Mouse (Mus musculus) lung, embryonic 16.5 days (tissue): Measurements from ENCODE around the gene Tjp1. TPM values are rescaled to one million over a fixed set of nuclear protein-coding genes. Genes with fewer than 3 reads are reported as not detected.
A peak's percentile ranks its signal among the peaks of the same experiment; 100 is the strongest.

ENCODE experiments used
- ATAC-seq: fragments of 200-750 bp; cut with Nextera tagmentation; 2 replicates; pipeline ENCODE4 v1.8.0; 2017; ENCODE audit warnings: low read depth, mild to moderate bottlenecking, moderate library complexity
- H3K27ac ChIP-seq: fragments of 300-500 bp; sonication (generic); 2 replicates; pipeline ENCODE4 v1.5.1; 2014; ENCODE audit warnings: mild to moderate bottlenecking, control low read depth, low read length
- H3K27me3 ChIP-seq: fragments of 300-500 bp; sonication (generic); 2 replicates; pipeline ENCODE4 v1.6.1; 2014; ENCODE audit warnings: low read depth, low read length, mixed read lengths; ENCODE audit not compliant: control insufficient read depth, insufficient read depth
- H3K36me3 ChIP-seq: fragments of 300-500 bp; sonication (generic); 2 replicates; pipeline ENCODE4 v1.6.1; 2014; ENCODE audit warnings: low read length; ENCODE audit not compliant: control insufficient read depth, insufficient read depth
- H3K4me1 ChIP-seq: fragments of 300-500 bp; sonication (generic); replicated peaks from 2 replicates; pipeline ENCODE4 v1.6.1; 2014; ENCODE audit warnings: low read length, mixed read lengths; ENCODE audit not compliant: control insufficient read depth, insufficient read depth
- H3K4me2 ChIP-seq: fragments of 300-500 bp; sonication (generic); 2 replicates; pipeline ENCODE4 v1.6.1; 2014; ENCODE audit warnings: low read depth, low read length, control low read depth
- H3K4me3 ChIP-seq: fragments of 300-500 bp; sonication (generic); 2 replicates; pipeline ENCODE4 v1.5.1; 2014; ENCODE audit warnings: mild to moderate bottlenecking, low read length, control low read depth
- H3K9ac ChIP-seq: fragments of 300-500 bp; sonication (generic); 2 replicates; pipeline ENCODE4 v1.6.1; 2014; ENCODE audit warnings: low read length, control low read depth
- H3K9me3 ChIP-seq: fragments of 300-500 bp; sonication (generic); 2 replicates; pipeline ENCODE4 v1.6.1; 2016; ENCODE audit warnings: low read length; ENCODE audit not compliant: control insufficient read depth
- WGBS: fragments of 180-500 bp; shearing (Covaris S2); extraction: QIAGEN DNeasy Blood & Tissue Kit; methylation state at CpG from one replicate; pipeline ENCODE4 v1.1.7; 2014; 5-methylcytosine and 5-hydroxymethylcytosine counted together
- polyA plus RNA-seq: library from polyadenylated mRNA; unstranded; fragments of >200 nt; fragmentation: Nextera tagmentation; extraction: Ambion mirVana; gene quantifications from 2 replicates; pipeline ENCODE4 v1.2.1, GENCODE M21; 2015

Tjp1 gene
- polyA plus RNA-seq, 1 experiment from 2014 or later = 41.1 TPM

DNA sequence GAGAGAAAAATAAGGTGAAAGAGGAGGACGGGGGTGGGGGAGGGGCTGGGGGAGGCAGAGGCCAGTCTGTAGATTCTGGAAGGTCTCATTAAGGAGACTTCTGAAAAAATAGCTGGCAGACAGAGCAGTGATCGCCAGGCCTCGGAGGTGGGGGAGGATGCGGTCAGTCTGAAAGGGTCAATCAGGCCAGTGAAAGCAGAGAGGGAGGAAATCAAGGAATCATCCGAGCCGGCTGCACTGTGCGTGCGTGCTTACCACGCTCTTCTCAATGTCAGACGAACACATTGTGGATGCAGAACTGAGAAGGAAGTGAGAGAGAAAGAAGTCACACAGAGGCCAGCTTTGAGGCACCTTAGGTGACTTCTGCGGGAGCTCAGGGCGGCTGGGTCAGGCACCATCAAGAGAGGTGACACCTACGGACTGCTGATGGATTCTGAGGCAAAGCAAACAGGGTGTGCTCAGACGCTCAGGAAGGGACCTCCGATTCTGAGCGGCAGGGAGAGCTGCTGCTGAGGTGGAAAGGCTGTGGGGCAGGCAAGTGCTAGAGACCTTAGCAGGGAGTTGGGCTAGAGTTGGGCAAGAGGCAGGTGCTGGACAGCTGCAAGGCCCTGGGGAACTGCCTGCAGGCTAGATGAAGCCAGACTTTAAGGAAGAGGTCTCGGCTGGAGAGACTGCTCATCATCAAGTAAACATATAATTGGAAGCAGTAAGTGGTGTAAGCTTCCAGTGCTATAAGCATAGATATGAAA, 133.7 kb downstream of the Tjp1 start:
- Histone ChIP-seq H3K9ac (peak overlapping the region; percentile 45), H3K4me3 (no peak overlapping the region), H3K36me3 (no peaks in the 10 kb centered on the region), H3K27ac (peak overlapping the region; percentile 4; the same call in 1 of the 2 replicates), H3K4me1 (peaks cover 20% of the 10 kb centered on the region), H3K9me3 (no peaks in the 10 kb centered on the region), H3K27me3 (no peaks in the 10 kb centered on the region), H3K4me2 (peak overlapping the region; percentile 46)
- peak; percentile 73 for ATAC-seq
- 9% methylated on average over 17 of the region's 17 CpGs for WGBS

DNA sequence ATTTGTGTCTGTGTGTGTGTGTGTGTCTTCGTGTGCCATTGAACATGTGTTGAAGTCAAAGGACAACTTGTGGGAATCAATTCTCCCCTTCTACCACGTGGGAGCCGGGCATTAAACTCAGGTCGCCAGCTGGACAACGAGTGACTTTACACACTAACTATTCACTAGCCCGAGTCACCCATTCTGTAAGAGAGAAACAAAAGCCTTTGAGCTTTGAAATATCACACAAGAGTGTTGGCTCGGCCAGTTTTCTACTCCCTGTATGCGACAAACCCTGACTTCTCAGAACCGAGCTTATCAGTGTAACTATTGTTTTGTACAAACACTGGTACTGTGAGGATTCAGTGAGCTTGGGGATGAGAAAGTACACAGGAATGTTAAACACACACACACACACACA, 134.6 kb downstream of the Tjp1 start:
- 34% methylated on average over 9 of the region's 9 CpGs for WGBS

DNA sequence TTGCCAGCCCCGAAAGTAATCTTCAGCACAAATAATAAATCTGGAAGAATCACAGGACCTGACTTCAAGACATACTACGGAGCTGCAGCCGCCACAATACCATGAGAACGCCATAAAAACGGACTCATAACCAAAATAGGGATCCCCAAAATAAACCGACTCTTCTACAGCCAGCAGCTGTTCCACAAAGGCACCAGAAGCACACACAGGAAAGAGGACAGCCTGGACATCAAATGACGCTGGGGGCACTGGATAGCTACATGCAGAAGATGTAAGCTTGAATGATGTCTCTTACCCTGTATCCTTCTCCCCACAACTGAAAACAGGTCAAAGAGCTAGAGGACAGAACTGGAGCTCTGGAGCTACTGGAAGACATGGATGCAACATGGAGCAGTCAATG, 138.0 kb downstream of the Tjp1 start:
- H3K9ac ChIP-seq = no peak overlapping the region
- H3K9me3 ChIP-seq = no peaks in the 10 kb centered on the region
- 81% methylated on average over 7 of the region's 7 CpGs for WGBS
- H3K27me3 ChIP-seq = no peaks in the 10 kb centered on the region
- peaks cover 22% of the 10 kb centered on the region for H3K4me1 ChIP-seq
- no peak for ATAC-seq
- H3K4me3 ChIP-seq = no peak overlapping the region
- H3K36me3 ChIP-seq = no peaks in the 10 kb centered on the region
- no peak overlapping the region for H3K4me2 ChIP-seq
- no peak overlapping the region for H3K27ac ChIP-seq

More for the DNA sequence above, 134.6 kb downstream of the Tjp1 start:
- no peak for ATAC-seq
- Histone ChIP-seq H3K4me2 (no peak overlapping the region), H3K4me1 (peaks cover 27% of the 10 kb centered on the region), H3K27ac (no peak overlapping the region), H3K9me3 (no peaks in the 10 kb centered on the region), H3K4me3 (no peak overlapping the region), H3K27me3 (no peaks in the 10 kb centered on the region), H3K36me3 (no peaks in the 10 kb centered on the region), H3K9ac (no peak overlapping the region)

DNA sequence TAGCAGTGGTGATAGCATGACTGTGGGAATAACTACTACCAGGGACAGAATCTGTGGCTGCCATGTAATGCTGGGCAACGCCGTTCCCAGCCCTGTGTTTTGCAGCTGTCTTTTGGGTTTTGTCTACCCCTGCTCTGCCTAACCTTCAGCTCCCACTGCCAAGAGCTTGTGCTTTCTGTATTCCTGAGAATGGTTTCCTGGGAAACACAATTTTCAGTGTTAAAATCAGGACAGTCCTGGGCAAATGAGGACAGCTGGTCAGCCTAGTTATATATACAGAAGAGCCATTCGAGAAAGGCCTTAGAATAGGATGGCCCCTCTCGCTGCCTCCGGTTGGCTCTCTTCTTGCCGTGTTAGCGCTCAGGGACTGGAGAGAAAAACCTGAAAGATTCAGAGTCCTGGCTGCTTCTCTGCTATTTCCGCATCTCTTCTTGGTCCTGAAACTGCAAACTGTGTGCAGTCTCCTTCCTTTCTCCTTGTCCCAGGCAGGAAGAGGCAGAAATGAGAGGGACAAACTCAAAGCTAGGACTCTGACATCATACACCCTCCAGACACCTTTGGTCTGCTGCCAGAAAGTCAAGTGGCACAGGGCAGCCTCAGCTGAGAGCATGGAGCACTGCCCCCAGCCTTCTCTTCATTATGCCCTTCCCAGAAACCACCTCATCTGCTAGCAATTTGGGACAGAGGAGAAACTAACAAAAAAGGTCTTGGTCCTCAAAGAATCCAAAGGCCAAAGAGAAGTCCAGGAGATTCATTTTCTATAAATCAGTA, 139.2 kb downstream of the Tjp1 start:
- Histone ChIP-seq H3K9ac (no peak overlapping the region), H3K4me2 (no peak overlapping the region), H3K36me3 (no peaks in the 10 kb centered on the region), H3K27me3 (no peaks in the 10 kb centered on the region), H3K9me3 (no peaks in the 10 kb centered on the region), H3K4me1 (peaks cover 11% of the 10 kb centered on the region), H3K27ac (peak overlapping the region; percentile 66), H3K4me3 (no peak overlapping the region)
- 67% methylated on average over 8 of the region's 8 CpGs for WGBS
- ATAC-seq = peak; percentile 88

DNA sequence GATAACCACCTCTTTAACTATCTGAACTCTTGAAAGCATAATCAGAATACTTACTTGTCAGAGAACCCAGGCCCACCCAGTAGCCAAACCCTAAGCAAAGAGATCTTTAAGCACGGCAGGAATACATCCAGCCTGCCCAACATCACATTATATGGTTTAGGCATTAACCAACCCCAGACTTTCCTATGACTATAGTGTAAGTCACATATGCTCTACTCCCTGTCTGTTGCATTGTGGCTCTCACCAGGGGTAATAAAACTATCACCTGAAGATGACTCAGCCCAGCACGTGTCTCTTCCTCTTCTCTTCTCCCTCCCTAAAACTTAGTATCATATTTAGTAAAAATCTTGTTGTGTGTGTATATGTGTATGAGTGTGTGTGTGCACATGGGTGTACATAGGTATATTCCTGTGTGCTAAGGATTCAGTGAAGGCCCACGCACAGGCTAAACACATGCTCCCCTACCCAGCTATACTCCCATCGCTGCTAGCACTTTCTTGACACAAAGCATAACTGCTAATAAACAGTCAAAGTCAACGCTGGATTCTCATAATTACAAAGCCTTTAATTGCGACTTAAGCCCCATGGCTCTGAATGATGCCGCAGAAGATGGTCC, 139.9 kb downstream of the Tjp1 start:
- peak overlapping the region; percentile 66 for H3K27ac ChIP-seq
- 84% methylated on average over 7 of the region's 7 CpGs for WGBS

DNA sequence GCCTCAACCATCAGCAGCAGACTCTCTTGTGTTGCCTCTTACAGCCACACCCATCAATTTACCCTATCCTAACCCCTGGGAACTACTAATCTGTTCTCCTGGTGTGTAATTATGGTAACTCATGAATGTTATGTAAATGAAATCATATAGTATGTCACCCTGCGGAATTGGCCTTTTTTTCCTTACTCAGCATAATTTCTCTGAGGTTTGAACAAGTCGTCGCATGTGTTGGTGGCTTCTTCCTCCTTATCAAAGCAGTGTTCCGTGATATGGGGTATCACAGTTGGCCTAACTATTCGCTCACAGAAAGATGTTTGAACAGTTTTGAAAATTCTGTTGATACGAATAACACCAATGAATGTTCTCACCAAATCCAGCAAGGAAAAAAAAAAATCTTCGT, 142.8 kb downstream of the Tjp1 start:
- Histone ChIP-seq H3K9me3 (no peaks in the 10 kb centered on the region), H3K27ac (no peak overlapping the region), H3K36me3 (no peaks in the 10 kb centered on the region), H3K4me3 (no peak overlapping the region), H3K4me2 (no peak overlapping the region), H3K4me1 (peaks cover 16% of the 10 kb centered on the region), H3K9ac (no peak overlapping the region), H3K27me3 (no peaks in the 10 kb centered on the region)
- WGBS = 92% methylated on average over 7 of the region's 7 CpGs
- ATAC-seq = no peak

More for the DNA sequence above, 139.9 kb downstream of the Tjp1 start:
- Histone ChIP-seq H3K9ac (no peak overlapping the region), H3K4me2 (no peak overlapping the region), H3K36me3 (no peaks in the 10 kb centered on the region), H3K4me1 (peaks cover 13% of the 10 kb centered on the region), H3K4me3 (no peak overlapping the region), H3K9me3 (no peaks in the 10 kb centered on the region), H3K27me3 (no peaks in the 10 kb centered on the region)
- ATAC-seq = no peak

DNA sequence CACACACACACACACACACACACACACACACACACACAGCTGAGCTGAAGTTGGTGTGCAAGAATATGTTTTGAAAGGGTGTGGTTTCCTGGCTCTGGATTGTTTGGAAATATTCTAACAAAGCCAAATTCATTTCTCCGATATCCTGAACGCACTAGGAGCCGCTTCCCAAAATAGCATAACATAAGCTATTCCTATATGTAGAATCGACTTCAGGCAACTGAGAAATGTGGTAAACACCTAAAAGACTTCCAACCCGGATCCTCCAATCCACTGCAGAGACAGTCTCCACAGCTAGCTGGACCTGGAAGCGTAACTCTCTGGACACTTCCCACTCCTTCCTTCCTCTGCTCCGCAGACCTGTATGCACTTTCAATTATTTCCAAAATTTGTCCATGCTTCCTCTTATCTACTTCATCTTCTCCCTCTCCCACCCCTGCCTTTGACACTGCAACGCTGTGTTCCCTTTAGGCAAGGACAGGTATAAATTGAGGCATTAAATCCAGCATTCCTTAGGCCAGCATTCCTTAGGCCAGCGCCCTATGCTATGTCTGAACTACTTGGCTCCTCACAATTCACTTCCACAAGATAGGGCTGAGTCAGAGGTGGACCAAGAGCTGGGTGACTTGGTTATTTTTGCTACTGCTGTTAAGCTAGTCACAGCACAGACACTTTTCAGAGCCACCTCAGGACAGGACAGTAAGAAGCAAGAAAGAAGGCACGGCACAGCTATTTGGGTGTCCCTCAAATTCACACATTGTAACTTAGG, 144.9 kb downstream of the Tjp1 start:
- Histone ChIP-seq H3K9me3 (no peaks in the 10 kb centered on the region), H3K27me3 (no peaks in the 10 kb centered on the region), H3K9ac (no peak overlapping the region), H3K4me1 (peaks cover 12% of the 10 kb centered on the region), H3K4me2 (no peak overlapping the region), H3K36me3 (no peaks in the 10 kb centered on the region), H3K4me3 (no peak overlapping the region), H3K27ac (peak overlapping the region; percentile 85)
- WGBS = 40% methylated on average over 10 of the region's 10 CpGs
- ATAC-seq = peak; percentile 76

DNA sequence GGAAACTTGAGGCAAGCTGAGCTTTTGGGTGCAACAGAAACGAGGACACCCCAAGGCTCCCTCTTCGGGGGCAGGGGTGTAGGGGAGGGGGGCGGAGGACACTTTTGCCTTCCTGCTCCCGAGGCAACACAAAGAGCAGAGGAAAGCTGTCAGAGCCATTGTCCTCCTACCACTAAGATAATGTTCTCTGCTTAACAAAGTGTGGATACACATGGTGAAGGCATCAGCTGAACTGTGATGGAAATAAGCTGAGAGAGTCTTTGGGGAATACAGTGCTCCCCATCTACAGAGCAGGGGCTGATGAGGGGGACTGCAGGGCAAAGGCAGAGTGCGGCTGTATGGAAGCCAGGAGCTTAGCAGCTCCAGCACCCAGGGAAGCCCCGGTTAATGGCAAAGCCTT, 145.7 kb downstream of the Tjp1 start:
- Histone ChIP-seq H3K9me3 (no peaks in the 10 kb centered on the region), H3K4me1 (peaks cover 12% of the 10 kb centered on the region), H3K9ac (peak overlapping the region; percentile 12; the same call in 1 of the 2 replicates), H3K4me3 (no peak overlapping the region), H3K36me3 (no peaks in the 10 kb centered on the region), H3K4me2 (no peak overlapping the region), H3K27me3 (no peaks in the 10 kb centered on the region), H3K27ac (peak overlapping the region; percentile 76)
- ATAC-seq = 0 out of 2 replicates have a peak, but pooled peaks have one; percentile 24
- WGBS = 39% methylated on average over 6 of the region's 6 CpGs
